Mouse (Mus musculus) adrenal gland, postnatal 4 days (tissue): ENCODE results near the gene Sh3glb2. TPM values are rescaled to one million over a fixed set of nuclear protein-coding genes. Genes with fewer than 3 reads are reported as not detected.

ENCODE experiments used
- DNase-seq, 2 experiments: peaks; one replicate each; pipeline ENCODE4 v3.0.0; 2021 to 2022; ENCODE audit warnings: low spot score in 2 of 2, mixed read lengths in 2 of 2
- microRNA-seq: library from miRNA; unstranded; fragments of <30 nt; microRNA quantifications from one replicate; pipeline ENCODE4 v1.2.0, GENCODE M21; 2021
- total RNA-seq, 2 experiments: library from RNA; stranded (reverse); gene quantifications; 2 replicates each; pipeline ENCODE4 v1.2.3; 2021

The Sh3glb2 gene
- total RNA-seq, 2 experiments from 2014 or later, result 106 to 107 TPM

GRCm38 (mm10) chr2:30342544-30342943 lies 16.6 kb downstream of the Sh3glb2 start:
- DNase-seq, result no peak

- DNase-seq, result no peak
Measured at GRCm38 (mm10) chr2:30342061-30342460, 17.1 kb downstream of the Sh3glb2 start.

- DNase-seq, result peak in 1 of 2 experiments; percentile 53
Measured at GRCm38 (mm10) chr2:30337179-30337578, 22.0 kb downstream of the Sh3glb2 start.

GRCm38 (mm10) chr2:30336174-30336915 lies 22.8 kb downstream of the Sh3glb2 start:
- no peak for DNase-seq

GRCm38 (mm10) chr2:30335324-30335723 lies 23.8 kb downstream of the Sh3glb2 start:
- DNase-seq, result no peak

GRCm38 (mm10) chr2:30328791-30329190 lies 30.3 kb downstream of the Sh3glb2 start:
- no peak for DNase-seq

- DNase-seq, result no peak
Measured at GRCm38 (mm10) chr2:30327276-30327675, 31.9 kb downstream of the Sh3glb2 start.

- DNase-seq, result no peak
Measured at GRCm38 (mm10) chr2:30325296-30325695, 33.8 kb downstream of the Sh3glb2 start.

GRCm38 (mm10) chr2:30323111-30323510 lies 36.0 kb downstream of the Sh3glb2 start:
- DNase-seq, result no peak

- no peak for DNase-seq
Measured at GRCm38 (mm10) chr2:30319260-30319659, 39.9 kb downstream of the Sh3glb2 start.

- DNase-seq, result no peak
Measured at GRCm38 (mm10) chr2:30316955-30317354, 42.2 kb downstream of the Sh3glb2 start.

GRCm38 (mm10) chr2:30316136-30316535 lies 43.0 kb downstream of the Sh3glb2 start:
- DNase-seq, result no peak

- DNase-seq, result no peak
Measured at GRCm38 (mm10) chr2:30311481-30311880, 47.7 kb downstream of the Sh3glb2 start.

- no peak for DNase-seq
Measured at GRCm38 (mm10) chr2:30309351-30309750, 49.8 kb downstream of the Sh3glb2 start.

- no peak for DNase-seq
Measured at GRCm38 (mm10) chr2:30306087-30306486, 53.0 kb downstream of the Sh3glb2 start.

GRCm38 (mm10) chr2:30299966-30300365 lies 59.2 kb downstream of the Sh3glb2 start:
- DNase-seq, result no peak

GRCm38 (mm10) chr2:30299525-30299924 lies 59.6 kb downstream of the Sh3glb2 start:
- no peak for DNase-seq

Small RNA genes within 50 kb of the gene (microRNA-seq; reads per million reads assigned to microRNA genes)
- not detected for gene Gm47292

Other genes with a start within 250 kb of the Sh3glb2 start
- gene Zer1, start 234.8 kb downstream of the Sh3glb2 start, total RNA-seq, result 10 to 100 TPM; 55.4 to 56.2 TPM
- 10 to 100 TPM; 66.6 to 68.6 TPM for gene Tbc1d13, start 225.6 kb downstream of the Sh3glb2 start, total RNA-seq
- 10 to 100 TPM; 27.3 to 33.4 TPM for gene Endog, start 187.8 kb downstream of the Sh3glb2 start, total RNA-seq
- 10 to 100 TPM; 25.1 to 26.2 TPM for gene Spout1, start 180.9 kb downstream of the Sh3glb2 start, total RNA-seq
- 10 to 100 TPM; 19.9 to 21.6 TPM for gene Kyat1, start 153.5 kb downstream of the Sh3glb2 start, total RNA-seq
- gene Lrrc8a, start 121.6 kb downstream of the Sh3glb2 start, total RNA-seq, result 10 to 100 TPM; 46.2 to 47.3 TPM
- gene Gm28035, start 118.8 kb downstream of the Sh3glb2 start, total RNA-seq, result 1 to 10 TPM; 1.3 TPM
- gene Phyhd1, start 93.1 kb downstream of the Sh3glb2 start, total RNA-seq, result 10 to 100 TPM; 15.4 to 16.6 TPM
- gene Gm28038, start 78.3 kb downstream of the Sh3glb2 start, total RNA-seq, result not detected
- 10 to 100 TPM; 36.0 to 36.5 TPM for gene Dolk, start 73.0 kb downstream of the Sh3glb2 start, total RNA-seq
- gene Nup188, start 72.9 kb downstream of the Sh3glb2 start, total RNA-seq, result 10 to 100 TPM; 46.9 TPM
- gene Miga2, start 4.9 kb upstream of the Sh3glb2 start, total RNA-seq, result 10 to 100 TPM; 65.1 to 71.1 TPM
- 10 to 100 TPM; 25.9 to 33.9 TPM for gene Dolpp1, start 32.9 kb upstream of the Sh3glb2 start, total RNA-seq
- 10 to 100 TPM; 77.6 to 90.3 TPM for gene Crat, start 56.5 kb upstream of the Sh3glb2 start, total RNA-seq
- 100 to 1,000 TPM; 165 to 169 TPM for gene Ptpa, start 56.7 kb upstream of the Sh3glb2 start, total RNA-seq
- 10 to 100 TPM; 10.6 to 11.6 TPM for gene Ier5l, start 114.9 kb upstream of the Sh3glb2 start, total RNA-seq
- 1 to 10 TPM; 6.7 to 7.3 TPM for gene Cstad, start 235.7 kb upstream of the Sh3glb2 start, total RNA-seq